Mouse (Mus musculus): ENCODE results near the gene Nsl1. TPM values are rescaled to one million over a fixed set of nuclear protein-coding genes. Genes with fewer than 3 reads are reported as not detected.

Gene Nsl1
- polyA plus RNA-seq, 1 experiment from 2014 or later, result 17.0 TPM

GRCm38 (mm10) chr1:191084951-191085559 lies 22.2 kb downstream of the Nsl1 start:
- peaks cover 14% of the 10 kb centered on the region for H3K36me3 ChIP-seq
- ATAC-seq, result no peak

DNA sequence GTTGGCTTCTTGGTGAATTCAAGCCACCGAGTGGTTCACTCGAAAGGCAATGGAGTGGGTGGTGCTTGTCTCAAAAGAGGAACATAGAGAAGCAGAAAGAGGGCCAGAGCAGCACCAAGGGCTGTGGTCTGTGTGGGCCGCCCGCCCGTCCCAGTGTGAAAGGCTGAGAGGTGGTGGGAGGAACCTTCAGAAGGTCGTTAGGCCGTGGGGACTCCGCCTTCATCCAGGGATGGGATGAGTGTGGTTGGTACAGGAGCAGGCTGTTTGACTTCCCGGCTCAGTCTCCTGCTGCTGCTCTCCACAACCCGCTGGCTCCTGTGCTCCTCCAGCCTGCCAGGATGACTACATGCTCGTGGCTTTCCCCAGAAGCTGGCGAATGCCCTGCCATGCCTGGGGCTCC lies 22.8 kb downstream of the Nsl1 start:
- H3K36me3 ChIP-seq, result peaks cover 13% of the 10 kb centered on the region
- no peak overlapping the region for H3K4me3 ChIP-seq (replicated peaks)
- no peak for ATAC-seq
- no peak overlapping the region for H3K9ac ChIP-seq
- whole genome bisulfite sequencing, result 82% methylated on average over 12 of the region's 12 CpGs
- H3K4me2 ChIP-seq (replicated peaks), result no peak overlapping the region
- no peaks in the 10 kb centered on the region for H3K9me3 ChIP-seq
- no peaks in the 10 kb centered on the region; the same call in 1 of the 2 replicates for H3K4me1 ChIP-seq (replicated peaks)
- H3K27me3 ChIP-seq (replicated peaks), result no peaks in the 10 kb centered on the region
- no peak overlapping the region for H3K27ac ChIP-seq

More at GRCm38 (mm10) chr1:191084951-191085559, 22.2 kb downstream of the Nsl1 start:
- no peak overlapping the region for H3K4me3 ChIP-seq (replicated peaks)
- no peaks in the 10 kb centered on the region; the same call in 1 of the 2 replicates for H3K4me1 ChIP-seq (replicated peaks)
- H3K9me3 ChIP-seq, result no peaks in the 10 kb centered on the region
- H3K27me3 ChIP-seq (replicated peaks), result no peaks in the 10 kb centered on the region
- 66% methylated on average over 5 of the region's 5 CpGs for WGBS
- no peak overlapping the region for H3K9ac ChIP-seq
- no peak overlapping the region for H3K27ac ChIP-seq
- no peak overlapping the region for H3K4me2 ChIP-seq (replicated peaks)

DNA sequence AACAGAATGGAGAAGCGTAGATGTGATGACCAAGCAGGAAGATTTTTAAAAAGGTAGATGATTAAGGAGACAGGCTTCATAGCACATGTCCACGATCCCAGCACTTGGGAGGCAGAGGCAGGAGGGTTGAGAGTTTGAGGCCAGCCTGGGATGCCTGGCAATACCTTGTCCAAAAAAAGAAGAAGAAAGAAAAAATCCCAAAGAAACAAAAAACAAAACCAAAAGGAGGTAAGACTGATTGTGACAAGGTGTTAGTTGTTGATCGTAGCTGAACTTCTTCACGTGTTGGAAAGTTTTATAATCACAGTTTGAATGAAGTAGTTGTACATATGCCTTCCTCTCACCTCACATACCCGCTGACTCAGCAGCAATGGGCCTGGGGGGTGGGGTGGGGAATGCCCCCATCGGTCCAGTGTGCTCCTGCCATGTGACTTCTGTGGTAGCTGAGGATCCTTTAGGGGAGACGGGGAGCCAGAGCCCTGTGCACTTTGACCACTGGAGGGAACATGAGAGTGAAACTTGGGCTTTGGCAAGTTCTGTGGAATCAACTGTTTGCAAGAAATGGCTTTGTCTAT lies 23.6 kb downstream of the Nsl1 start:
- WGBS, result 81% methylated on average over 7 of the region's 7 CpGs

GRCm38 (mm10) chr1:191086960-191087359 lies 24.1 kb downstream of the Nsl1 start:
- WGBS, result 63% methylated on average over 8 of the region's 8 CpGs
- no peaks in the 10 kb centered on the region; the same call in 1 of the 2 replicates for H3K4me1 ChIP-seq (replicated peaks)
- no peaks in the 10 kb centered on the region for H3K27me3 ChIP-seq (replicated peaks)
- no peak overlapping the region for H3K9ac ChIP-seq
- no peaks in the 10 kb centered on the region for H3K9me3 ChIP-seq
- no peak overlapping the region for H3K4me2 ChIP-seq (replicated peaks)
- no peak overlapping the region for H3K4me3 ChIP-seq (replicated peaks)
- no peak for ATAC-seq
- H3K27ac ChIP-seq, result no peak overlapping the region
- H3K36me3 ChIP-seq, result peaks cover 6% of the 10 kb centered on the region

More for the DNA sequence above, 23.6 kb downstream of the Nsl1 start:
- H3K27ac ChIP-seq, result no peak overlapping the region
- H3K4me3 ChIP-seq (replicated peaks), result no peak overlapping the region
- H3K27me3 ChIP-seq (replicated peaks), result no peaks in the 10 kb centered on the region
- no peak overlapping the region for H3K4me2 ChIP-seq (replicated peaks)
- H3K9me3 ChIP-seq, result no peaks in the 10 kb centered on the region
- H3K4me1 ChIP-seq (replicated peaks), result no peaks in the 10 kb centered on the region; the same call in 1 of the 2 replicates
- no peak overlapping the region for H3K9ac ChIP-seq
- no peak for ATAC-seq
- H3K36me3 ChIP-seq, result peaks cover 9% of the 10 kb centered on the region

GRCm38 (mm10) chr1:191087955-191088354 lies 25.1 kb downstream of the Nsl1 start:
- WGBS, result 79% methylated on average over 5 of the region's 5 CpGs
- no peak for ATAC-seq
- no peaks in the 10 kb centered on the region for H3K27me3 ChIP-seq (replicated peaks)
- H3K9me3 ChIP-seq, result no peaks in the 10 kb centered on the region
- no peak overlapping the region for H3K9ac ChIP-seq
- no peaks in the 10 kb centered on the region; the same call in 1 of the 2 replicates for H3K4me1 ChIP-seq (replicated peaks)
- H3K4me2 ChIP-seq (replicated peaks), result no peak overlapping the region
- H3K36me3 ChIP-seq, result no peaks in the 10 kb centered on the region
- no peak overlapping the region for H3K27ac ChIP-seq
- H3K4me3 ChIP-seq (replicated peaks), result no peak overlapping the region

GRCm38 (mm10) chr1:191089355-191089754 lies 26.5 kb downstream of the Nsl1 start:
- Histone ChIP-seq H3K4me2 (replicated peaks) (no peak overlapping the region), H3K9me3 (no peaks in the 10 kb centered on the region), H3K27me3 (replicated peaks) (no peaks in the 10 kb centered on the region), H3K4me3 (replicated peaks) (no peak overlapping the region), H3K36me3 (no peaks in the 10 kb centered on the region), H3K4me1 (replicated peaks) (no peaks in the 10 kb centered on the region; the same call in 1 of the 2 replicates), H3K9ac (no peak overlapping the region), H3K27ac (no peak overlapping the region)
- no peak for ATAC-seq
- WGBS, result 64% methylated on average over 6 of the region's 6 CpGs

DNA sequence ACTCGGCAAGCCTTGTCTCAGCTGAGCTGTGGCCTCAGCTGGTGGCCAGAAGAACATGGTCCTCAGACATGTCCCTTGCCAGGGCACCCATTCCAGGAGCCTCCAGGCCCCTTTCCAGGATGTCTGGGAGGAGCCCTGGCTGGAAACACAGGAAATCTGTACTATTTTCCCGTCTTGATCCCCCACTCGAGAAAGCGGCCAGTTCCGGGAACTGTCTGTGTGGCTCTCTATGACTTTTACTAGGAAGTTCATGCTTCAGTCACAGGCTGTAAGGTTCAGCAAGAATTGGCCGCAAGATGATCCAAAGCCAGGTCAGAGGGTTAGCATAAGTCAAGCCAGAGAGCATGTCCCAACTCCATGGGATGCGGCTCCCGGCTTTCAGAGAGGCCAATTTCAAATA lies 29.2 kb downstream of the Nsl1 start:
- Histone ChIP-seq H3K4me2 (replicated peaks) (no peak overlapping the region), H3K4me1 (replicated peaks) (0 out of 2 replicates have a peak, but pooled peaks cover 2% of the 10 kb centered on the region), H3K9ac (no peak overlapping the region), H3K4me3 (replicated peaks) (no peak overlapping the region), H3K27ac (0 out of 2 replicates have a peak overlapping the region, but pooled peaks have one; percentile 22), H3K9me3 (no peaks in the 10 kb centered on the region), H3K27me3 (replicated peaks) (no peaks in the 10 kb centered on the region), H3K36me3 (no peaks in the 10 kb centered on the region)
- no peak for ATAC-seq
- 78% methylated on average over 8 of the region's 8 CpGs for WGBS

DNA sequence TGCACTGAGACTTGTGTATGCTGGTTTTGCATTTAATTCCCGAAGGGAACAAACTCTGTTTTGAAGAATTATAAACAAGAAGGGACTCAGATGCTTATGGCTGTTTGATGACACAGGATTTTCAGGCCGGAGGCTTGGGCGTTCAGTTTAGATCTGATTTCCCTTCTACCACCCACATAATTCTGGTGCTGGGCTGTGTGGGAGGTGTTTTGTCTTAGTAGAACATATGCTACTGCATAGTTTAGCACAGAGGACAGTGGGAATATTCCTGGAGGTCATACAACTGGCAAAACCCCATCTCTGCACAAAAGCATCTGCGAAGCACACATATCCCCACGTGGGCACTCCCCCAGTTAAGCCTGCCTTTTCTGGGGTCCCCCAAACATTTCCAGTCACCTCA lies 30.8 kb downstream of the Nsl1 start:
- Histone ChIP-seq H3K27me3 (replicated peaks) (0 out of 2 replicates have a peak, but pooled peaks cover 3% of the 10 kb centered on the region), H3K4me3 (replicated peaks) (no peak overlapping the region), H3K4me2 (replicated peaks) (no peak overlapping the region), H3K36me3 (no peaks in the 10 kb centered on the region), H3K9me3 (no peaks in the 10 kb centered on the region), H3K27ac (no peak overlapping the region), H3K4me1 (replicated peaks) (peaks cover 12% of the 10 kb centered on the region; the same call in 1 of the 2 replicates), H3K9ac (no peak overlapping the region)
- WGBS, result 55% methylated on average over 5 of the region's 5 CpGs
- ATAC-seq, result no peak

DNA sequence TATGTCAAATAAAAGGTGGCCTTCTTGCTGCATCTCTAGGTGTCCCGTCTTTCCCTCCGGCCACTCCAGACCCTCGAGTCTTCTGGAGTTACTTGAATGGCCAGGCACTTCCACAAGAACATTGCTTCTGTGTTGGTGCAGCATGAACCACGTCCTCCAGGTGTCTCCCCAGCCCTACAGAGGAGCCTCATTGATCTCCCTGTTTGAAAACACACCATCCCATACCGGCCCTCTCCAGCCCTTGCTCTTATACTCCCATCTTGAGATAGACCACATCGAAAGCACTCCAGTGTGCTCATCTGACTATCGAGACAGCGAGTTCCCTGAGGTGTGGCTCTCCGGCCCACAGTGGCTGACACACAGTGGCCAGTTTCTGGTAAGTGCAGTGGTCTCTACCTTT lies 32.2 kb downstream of the Nsl1 start:
- H3K9me3 ChIP-seq, result no peaks in the 10 kb centered on the region
- 73% methylated on average over 9 of the region's 9 CpGs for WGBS
- H3K9ac ChIP-seq, result no peak overlapping the region
- H3K27ac ChIP-seq, result no peak overlapping the region
- no peak overlapping the region for H3K4me2 ChIP-seq (replicated peaks)
- no peak overlapping the region for H3K4me3 ChIP-seq (replicated peaks)
- H3K27me3 ChIP-seq (replicated peaks), result peaks cover 10% of the 10 kb centered on the region
- no peak for ATAC-seq
- peaks cover 17% of the 10 kb centered on the region; the same call in 1 of the 2 replicates for H3K4me1 ChIP-seq (replicated peaks)
- no peaks in the 10 kb centered on the region for H3K36me3 ChIP-seq

DNA sequence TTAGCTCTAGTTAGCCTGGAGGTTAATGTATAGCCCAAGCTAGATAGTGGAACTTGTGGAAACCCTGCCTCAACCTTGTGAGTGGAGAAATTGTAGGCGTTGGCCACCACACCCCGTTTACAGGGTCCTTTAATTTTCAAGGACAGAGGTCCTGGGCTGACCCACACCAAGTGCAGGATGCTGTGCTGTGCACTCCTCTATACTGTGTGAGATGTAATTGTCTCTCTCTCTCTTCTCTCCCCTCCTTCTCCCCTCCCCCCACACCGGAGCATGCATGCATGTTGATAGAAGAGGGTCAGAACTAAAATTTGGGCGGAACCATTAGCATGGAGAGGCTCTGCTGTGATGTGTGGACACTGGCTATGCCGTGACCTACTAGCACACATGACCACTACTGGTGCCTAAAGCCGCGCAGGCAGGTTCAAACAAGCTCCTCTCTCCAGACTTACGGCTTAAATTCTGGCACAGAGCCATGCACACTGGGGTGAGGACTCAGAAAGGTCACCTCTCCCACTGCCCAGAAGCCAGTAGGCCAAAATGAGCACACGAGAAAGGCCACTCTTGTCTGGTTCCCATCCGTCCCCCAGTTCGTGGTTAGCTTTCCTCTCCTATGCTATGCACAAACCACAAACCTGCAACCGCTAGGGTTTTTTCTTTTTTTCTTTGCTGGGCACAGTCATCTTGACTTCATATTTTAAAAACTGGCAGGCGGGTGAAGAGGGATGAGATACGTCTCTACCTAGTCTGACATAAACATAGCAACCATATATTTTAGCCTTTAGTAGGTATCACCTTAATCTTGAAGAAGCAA lies 34.3 kb downstream of the Nsl1 start:
- peaks cover 17% of the 10 kb centered on the region; the same call in 1 of the 2 replicates for H3K4me1 ChIP-seq (replicated peaks)
- H3K9me3 ChIP-seq, result no peaks in the 10 kb centered on the region
- H3K9ac ChIP-seq, result peak overlapping the region; percentile 49; the same call in 1 of the 2 replicates
- H3K4me2 ChIP-seq (replicated peaks), result peak overlapping the region; percentile 97
- peaks cover 10% of the 10 kb centered on the region for H3K27me3 ChIP-seq (replicated peaks)
- ATAC-seq, result peak; percentile 54
- H3K4me3 ChIP-seq (replicated peaks), result peak overlapping the region; percentile 64
- no peak overlapping the region for H3K27ac ChIP-seq
- H3K36me3 ChIP-seq, result no peaks in the 10 kb centered on the region
- WGBS, result 45% methylated on average over 14 of the region's 14 CpGs

GRCm38 (mm10) chr1:191097802-191098747 lies 35.3 kb downstream of the Nsl1 start, which contains the start of gene Batf3:
Gene Batf3 (plus strand): TSS chr1:191097847.
- no peak within 1 kb of the TSS for H3K27ac ChIP-seq
- H3K36me3 ChIP-seq, result no peaks in the 10 kb centered on the region
- peaks cover 17% of the 10 kb centered on the region; the same call in 1 of the 2 replicates for H3K4me1 ChIP-seq (replicated peaks)
- H3K9ac ChIP-seq, result peak within 1 kb of the TSS; percentile 49
- H3K27me3 ChIP-seq (replicated peaks), result peaks cover 10% of the 10 kb centered on the region
- no peaks in the 10 kb centered on the region for H3K9me3 ChIP-seq
- under 1% methylated on average over 86 of the region's 95 CpGs for WGBS
- peak within 1 kb of the TSS; percentile 64 for H3K4me3 ChIP-seq (replicated peaks)
- H3K4me2 ChIP-seq (replicated peaks), result peak within 1 kb of the TSS; percentile 97
- ATAC-seq, result peak; percentile 69

All from intestine, embryonic 15.5 days (tissue).